Mouse (Mus musculus): ENCODE results near the gene Hlx.

- TF ChIP-seq CTCF (conservative IDR thresholded peaks at IDR 0.05; ENCODE audit: low read length) (no peak), POU5F1 (IDR thresholded peaks at IDR 0.05; ENCODE audit: borderline replicate concordance, low read length) (no peak)
Observed at GRCm38 (mm10) chr1:184782161-184782513, 49.7 kb upstream of the Hlx start.
